Mouse (Mus musculus): ENCODE measurements around the gene Rtl3. TPM values are rescaled to one million over a fixed set of nuclear protein-coding genes. Genes with fewer than 3 reads are reported as not detected.

Rtl3 gene
- polyA plus RNA-seq (2014; fragmentation: Nextera tagmentation; extraction: Ambion mirVana): 52.9 and 58.2 TPM in 2 replicates

GRCm38 (mm10) chrX:106840409-106840808, at the start of gene Rtl3:
TSS of gene Rtl3 (minus strand) at chrX:106840644.
- H3K27me3 ChIP-seq (ENCODE audit: control insufficient read depth, insufficient read depth, low read length): no peaks in the 10 kb centered on the region
- H3K4me3 ChIP-seq (ENCODE audit: low read depth, low read length): peak within 1 kb of the TSS; percentile 2; the same call in 1 of the 2 replicates
- no peaks in the 10 kb centered on the region for H3K36me3 ChIP-seq (ENCODE audit: control insufficient read depth, insufficient read depth, low read length)
- H3K4me2 ChIP-seq (replicated peaks; ENCODE audit: low read depth, low read length): peak within 1 kb of the TSS; percentile 35
- H3K27ac ChIP-seq (ENCODE audit: low read length): peak within 1 kb of the TSS; percentile 75
- no peaks in the 10 kb centered on the region for H3K4me1 ChIP-seq (ENCODE audit: control insufficient read depth, insufficient read depth, low read length)
- H3K9me3 ChIP-seq (ENCODE audit: control insufficient read depth, low read depth, low read length): no peaks in the 10 kb centered on the region; the same call in 1 of the 2 replicates
- 32% methylated on average over 7 of the region's 7 CpGs for WGBS
- no peak within 1 kb of the TSS; the same call in 1 of the 2 replicates for H3K9ac ChIP-seq (replicated peaks; ENCODE audit: low read depth, low read length)
- ATAC-seq (ENCODE audit: insufficient number of reproducible peaks, insufficient read depth, low FRiP score, low read depth): 0 out of 2 replicates have a peak, but pooled peaks have one; percentile 72

DNA sequence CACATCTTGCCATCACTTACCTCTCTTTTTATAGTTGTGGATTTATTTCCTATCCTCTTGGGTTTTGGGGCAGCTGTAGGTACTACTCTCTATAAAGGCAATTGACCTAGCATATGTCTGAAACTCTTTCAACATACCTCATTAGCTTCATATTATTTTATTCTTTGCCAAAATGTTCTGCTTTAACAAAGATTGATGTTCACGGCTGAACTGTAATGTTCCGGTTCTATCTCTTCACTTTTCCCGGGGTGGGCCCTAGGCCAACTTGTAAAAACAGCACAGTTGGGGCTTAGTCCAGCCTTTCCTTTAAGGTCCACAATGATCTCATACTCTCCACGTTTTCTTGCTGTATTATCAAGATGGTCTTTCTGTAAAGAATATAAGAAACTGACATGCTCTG, 31.9 kb upstream of the Rtl3 start:
- Histone ChIP-seq H3K4me3 (ENCODE audit: low read depth, low read length) (no peak overlapping the region), H3K9me3 (ENCODE audit: control insufficient read depth, low read depth, low read length) (no peaks in the 10 kb centered on the region), H3K9ac (replicated peaks; ENCODE audit: low read depth, low read length) (no peak overlapping the region), H3K27me3 (ENCODE audit: control insufficient read depth, insufficient read depth, low read length) (no peaks in the 10 kb centered on the region), H3K4me2 (replicated peaks; ENCODE audit: low read depth, low read length) (no peak overlapping the region), H3K36me3 (ENCODE audit: control insufficient read depth, insufficient read depth, low read length) (no peaks in the 10 kb centered on the region), H3K4me1 (ENCODE audit: control insufficient read depth, insufficient read depth, low read length) (no peaks in the 10 kb centered on the region), H3K27ac (ENCODE audit: low read length) (peak overlapping the region; percentile 58; the same call in 1 of the 2 replicates)
- ATAC-seq (ENCODE audit: insufficient number of reproducible peaks, insufficient read depth, low FRiP score, low read depth): no peak
- 43% methylated on average over 4 of the region's 4 CpGs for WGBS

DNA sequence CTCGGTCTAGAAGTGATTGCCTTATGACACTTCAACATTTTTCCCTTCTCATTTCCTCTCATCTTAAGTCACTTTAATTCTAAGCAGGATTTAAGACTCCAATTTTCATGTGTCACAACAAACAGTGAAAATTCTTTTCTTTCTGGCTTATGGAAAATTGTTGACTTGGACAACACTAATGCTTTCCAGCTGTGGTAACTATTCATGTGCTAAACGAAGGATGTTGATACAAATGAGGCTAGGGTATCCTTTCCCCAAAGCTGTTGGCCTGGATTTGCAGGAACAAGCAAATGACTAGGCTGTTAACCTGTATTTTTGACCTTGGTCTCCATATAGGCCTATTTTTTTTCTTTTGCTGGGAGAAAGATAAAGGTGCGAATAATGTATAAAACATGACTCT, 31.4 kb upstream of the Rtl3 start:
- Histone ChIP-seq H3K4me2 (replicated peaks; ENCODE audit: low read depth, low read length) (no peak overlapping the region), H3K36me3 (ENCODE audit: control insufficient read depth, insufficient read depth, low read length) (no peaks in the 10 kb centered on the region), H3K27ac (ENCODE audit: low read length) (peak overlapping the region; percentile 67; the same call in 1 of the 2 replicates), H3K9me3 (ENCODE audit: control insufficient read depth, low read depth, low read length) (no peaks in the 10 kb centered on the region), H3K4me1 (ENCODE audit: control insufficient read depth, insufficient read depth, low read length) (no peaks in the 10 kb centered on the region), H3K27me3 (ENCODE audit: control insufficient read depth, insufficient read depth, low read length) (no peaks in the 10 kb centered on the region), H3K4me3 (ENCODE audit: low read depth, low read length) (no peak overlapping the region), H3K9ac (replicated peaks; ENCODE audit: low read depth, low read length) (no peak overlapping the region)
- no peak for ATAC-seq (ENCODE audit: insufficient number of reproducible peaks, insufficient read depth, low FRiP score, low read depth)
- 30% methylated on average over 3 of the region's 3 CpGs for WGBS

DNA sequence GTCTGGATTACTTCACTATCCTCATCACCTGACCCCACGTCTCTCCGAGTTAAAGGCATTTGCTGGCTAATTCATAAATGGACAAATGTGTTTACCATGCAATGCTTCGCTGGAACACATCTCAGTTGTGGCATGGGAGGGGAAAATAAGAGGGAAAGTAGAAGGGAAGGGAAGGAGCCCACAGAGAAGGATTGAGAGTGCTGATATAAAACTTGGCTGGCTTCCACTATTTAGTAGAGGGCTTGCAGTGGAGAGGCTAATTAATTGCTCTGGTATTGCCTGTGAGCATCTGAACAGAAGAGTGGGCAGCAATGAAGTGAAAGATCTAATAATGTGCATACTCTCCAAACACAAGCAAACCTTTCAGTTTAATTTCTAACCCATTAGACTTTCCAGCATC, 31.0 kb upstream of the Rtl3 start:
- H3K4me1 ChIP-seq (ENCODE audit: control insufficient read depth, insufficient read depth, low read length): no peaks in the 10 kb centered on the region
- no peaks in the 10 kb centered on the region for H3K27me3 ChIP-seq (ENCODE audit: control insufficient read depth, insufficient read depth, low read length)
- H3K9ac ChIP-seq (replicated peaks; ENCODE audit: low read depth, low read length): no peak overlapping the region
- no peaks in the 10 kb centered on the region for H3K9me3 ChIP-seq (ENCODE audit: control insufficient read depth, low read depth, low read length)
- H3K27ac ChIP-seq (ENCODE audit: low read length): peak overlapping the region; percentile 67
- H3K4me2 ChIP-seq (replicated peaks; ENCODE audit: low read depth, low read length): no peak overlapping the region
- H3K36me3 ChIP-seq (ENCODE audit: control insufficient read depth, insufficient read depth, low read length): no peaks in the 10 kb centered on the region
- 43% methylated on average over 3 of the region's 3 CpGs for WGBS
- H3K4me3 ChIP-seq (ENCODE audit: low read depth, low read length): no peak overlapping the region
- ATAC-seq (ENCODE audit: insufficient number of reproducible peaks, insufficient read depth, low FRiP score, low read depth): peak; percentile 10; the same call in 1 of the 2 replicates

DNA sequence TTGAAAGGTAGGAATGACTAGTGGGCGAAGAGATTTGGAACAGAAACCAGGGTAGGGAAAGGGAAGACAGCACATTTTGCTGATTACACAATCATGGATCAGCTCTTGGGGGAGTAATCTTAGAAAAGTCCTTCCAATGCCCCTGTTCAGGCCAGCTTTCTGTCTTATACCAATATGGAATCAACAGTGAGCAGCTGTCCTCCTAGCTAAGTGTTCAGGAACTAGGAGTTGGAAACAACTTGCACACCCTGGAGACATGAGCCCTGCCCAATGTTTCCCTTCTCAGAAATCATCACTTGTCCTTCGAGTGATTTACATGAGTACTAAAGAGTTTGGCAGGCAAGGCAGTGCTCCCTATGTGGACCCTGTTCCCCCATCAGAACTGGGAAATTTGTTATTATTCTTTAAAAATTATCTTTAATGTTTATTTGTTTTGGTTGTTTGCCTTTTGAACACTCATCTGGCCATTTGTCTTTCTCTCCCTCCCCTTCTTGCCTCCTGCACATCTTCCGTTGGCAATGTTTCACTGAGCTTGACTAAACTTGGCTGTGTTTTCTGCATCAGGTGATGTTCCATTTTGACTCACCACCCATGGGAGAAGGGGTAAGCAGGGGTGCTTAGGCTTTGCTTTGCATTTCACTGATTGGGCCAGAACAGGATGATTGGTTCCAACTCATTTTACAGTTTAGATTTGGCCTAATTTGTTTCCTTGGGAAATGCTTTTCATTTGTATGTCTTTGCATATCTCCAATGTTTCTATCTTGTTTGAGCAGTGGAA, 13.3 kb upstream of the Rtl3 start:
- Histone ChIP-seq H3K36me3 (ENCODE audit: control insufficient read depth, insufficient read depth, low read length) (no peaks in the 10 kb centered on the region), H3K4me1 (ENCODE audit: control insufficient read depth, insufficient read depth, low read length) (no peaks in the 10 kb centered on the region), H3K27ac (ENCODE audit: low read length) (no peak overlapping the region), H3K27me3 (ENCODE audit: control insufficient read depth, insufficient read depth, low read length) (no peaks in the 10 kb centered on the region), H3K9ac (replicated peaks; ENCODE audit: low read depth, low read length) (no peak overlapping the region), H3K9me3 (ENCODE audit: control insufficient read depth, low read depth, low read length) (no peaks in the 10 kb centered on the region), H3K4me3 (ENCODE audit: low read depth, low read length) (no peak overlapping the region), H3K4me2 (replicated peaks; ENCODE audit: low read depth, low read length) (no peak overlapping the region)
- WGBS: 89% methylated on average over 3 of the region's 3 CpGs
- no peak for ATAC-seq (ENCODE audit: insufficient number of reproducible peaks, insufficient read depth, low FRiP score, low read depth)

- H3K9ac ChIP-seq (replicated peaks; ENCODE audit: low read depth, low read length): no peak overlapping the region; the same call in 1 of the 2 replicates
- H3K36me3 ChIP-seq (ENCODE audit: control insufficient read depth, insufficient read depth, low read length): no peaks in the 10 kb centered on the region
- no peak for ATAC-seq (ENCODE audit: insufficient number of reproducible peaks, insufficient read depth, low FRiP score, low read depth)
- no peaks in the 10 kb centered on the region; the same call in 1 of the 2 replicates for H3K9me3 ChIP-seq (ENCODE audit: control insufficient read depth, low read depth, low read length)
- peak overlapping the region; percentile 75 for H3K27ac ChIP-seq (ENCODE audit: low read length)
- WGBS: 43% methylated on average over 5 of the region's 5 CpGs
- H3K27me3 ChIP-seq (ENCODE audit: control insufficient read depth, insufficient read depth, low read length): no peaks in the 10 kb centered on the region
- peak overlapping the region; percentile 2; the same call in 1 of the 2 replicates for H3K4me3 ChIP-seq (ENCODE audit: low read depth, low read length)
- H3K4me2 ChIP-seq (replicated peaks; ENCODE audit: low read depth, low read length): peak overlapping the region; percentile 35
- H3K4me1 ChIP-seq (ENCODE audit: control insufficient read depth, insufficient read depth, low read length): no peaks in the 10 kb centered on the region
Measured at GRCm38 (mm10) chrX:106839591-106839990, 853 bp downstream of the Rtl3 start.

DNA sequence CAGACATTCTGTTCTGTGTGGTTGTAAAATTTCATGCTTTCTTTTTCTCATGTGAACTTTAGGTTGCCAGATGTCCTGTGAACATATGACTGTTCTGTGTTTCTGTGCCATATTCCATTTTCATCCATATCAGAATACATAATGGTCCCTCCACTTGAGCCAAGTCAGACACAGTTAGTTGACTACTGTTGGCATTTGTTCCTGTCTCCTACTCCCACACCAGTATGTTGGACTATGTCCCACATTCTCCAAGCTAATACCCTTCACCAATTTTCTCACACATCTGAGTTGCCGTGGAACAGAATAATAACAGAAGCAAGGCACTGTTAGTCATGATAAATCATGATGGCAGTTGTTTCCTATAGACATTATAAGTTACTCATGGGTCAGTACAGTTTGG, 9.9 kb downstream of the Rtl3 start:
- Histone ChIP-seq H3K36me3 (ENCODE audit: control insufficient read depth, insufficient read depth, low read length) (no peaks in the 10 kb centered on the region), H3K4me3 (ENCODE audit: low read depth, low read length) (no peak overlapping the region), H3K27ac (ENCODE audit: low read length) (no peak overlapping the region), H3K27me3 (ENCODE audit: control insufficient read depth, insufficient read depth, low read length) (no peaks in the 10 kb centered on the region), H3K9ac (replicated peaks; ENCODE audit: low read depth, low read length) (no peak overlapping the region), H3K9me3 (ENCODE audit: control insufficient read depth, low read depth, low read length) (no peaks in the 10 kb centered on the region), H3K4me2 (replicated peaks; ENCODE audit: low read depth, low read length) (no peak overlapping the region), H3K4me1 (ENCODE audit: control insufficient read depth, insufficient read depth, low read length) (no peaks in the 10 kb centered on the region)
- ATAC-seq (ENCODE audit: insufficient number of reproducible peaks, insufficient read depth, low FRiP score, low read depth): no peak
- 74% methylated on average over 1 of the region's 1 CpGs for WGBS

GRCm38 (mm10) chrX:106809560-106810226, 30.8 kb downstream of the Rtl3 start:
- no peak overlapping the region for H3K9ac ChIP-seq (replicated peaks; ENCODE audit: low read depth, low read length)
- no peak overlapping the region for H3K27ac ChIP-seq (ENCODE audit: low read length)
- no peaks in the 10 kb centered on the region for H3K36me3 ChIP-seq (ENCODE audit: control insufficient read depth, insufficient read depth, low read length)
- no peaks in the 10 kb centered on the region for H3K27me3 ChIP-seq (ENCODE audit: control insufficient read depth, insufficient read depth, low read length)
- no peaks in the 10 kb centered on the region for H3K9me3 ChIP-seq (ENCODE audit: control insufficient read depth, low read depth, low read length)
- no peaks in the 10 kb centered on the region for H3K4me1 ChIP-seq (ENCODE audit: control insufficient read depth, insufficient read depth, low read length)
- no peak overlapping the region for H3K4me2 ChIP-seq (replicated peaks; ENCODE audit: low read depth, low read length)
- H3K4me3 ChIP-seq (ENCODE audit: low read depth, low read length): no peak overlapping the region
- no peak for ATAC-seq (ENCODE audit: insufficient number of reproducible peaks, insufficient read depth, low FRiP score, low read depth)
- 50% methylated on average over 7 of the region's 7 CpGs for WGBS
